Mouse (Mus musculus) intestine, embryonic 15.5 days (tissue): ENCODE data around the gene Smap2. TPM values are rescaled to one million over a fixed set of nuclear protein-coding genes. Genes with fewer than 3 reads are reported as not detected.
A peak's percentile ranks its signal among the peaks of the same experiment; 100 is the strongest.

Experiments used
- ATAC-seq: fragments of 200-750 bp; cut with Nextera tagmentation; 2 replicates; pipeline ENCODE4 v1.8.0; 2017; ENCODE audit warnings: moderate TSS enrichment, moderate library complexity
- H3K27ac ChIP-seq: fragments of 300-500 bp; sonication (generic); 2 replicates; pipeline ENCODE4 v1.5.1; 2015; ENCODE audit warnings: mild to moderate bottlenecking, inconsistent platforms
- H3K27me3 ChIP-seq: fragments of 300-500 bp; sonication (generic); replicated peaks from 2 replicates; pipeline ENCODE4 v1.6.1; 2015; ENCODE audit warnings: inconsistent platforms
- H3K36me3 ChIP-seq: fragments of 300-500 bp; sonication (generic); 2 replicates; pipeline ENCODE4 v1.6.1; 2015; ENCODE audit warnings: inconsistent platforms
- H3K4me1 ChIP-seq: fragments of 300-500 bp; sonication (generic); replicated peaks from 2 replicates; pipeline ENCODE4 v1.6.1; 2015; ENCODE audit warnings: inconsistent platforms
- H3K4me2 ChIP-seq: fragments of 300-500 bp; sonication (generic); replicated peaks from 2 replicates; pipeline ENCODE4 v1.6.1; 2015; ENCODE audit warnings: mild to moderate bottlenecking, inconsistent platforms
- H3K4me3 ChIP-seq: fragments of 300-500 bp; sonication (generic); replicated peaks from 2 replicates; pipeline ENCODE4 v1.5.1; 2015; ENCODE audit warnings: inconsistent platforms
- H3K9ac ChIP-seq: fragments of 300-500 bp; sonication (generic); 2 replicates; pipeline ENCODE4 v1.6.1; 2015; ENCODE audit warnings: inconsistent platforms
- H3K9me3 ChIP-seq: fragments of 300-500 bp; sonication (generic); 2 replicates; pipeline ENCODE4 v1.6.1; 2016; ENCODE audit warnings: inconsistent platforms
- WGBS: fragments of 180-500 bp; shearing (Covaris S2); methylation state at CpG from one replicate; pipeline ENCODE4 v1.1.7; 2015; 5-methylcytosine and 5-hydroxymethylcytosine counted together
- polyA plus RNA-seq: library from polyadenylated mRNA; unstranded; fragments of >200 nt; fragmentation: Nextera tagmentation; extraction: Ambion mirVana; gene quantifications from 2 replicates; pipeline ENCODE4 v1.2.1, GENCODE M21; 2015

Gene Smap2
- polyA plus RNA-seq, 1 experiment from 2014 or later = 15.1 TPM

GRCm38 (mm10) chr4:121016021-121016898 is 787 bp downstream of the Smap2 start:
- Histone ChIP-seq H3K9me3 (no peaks in the 10 kb centered on the region), H3K36me3 (no peaks in the 10 kb centered on the region), H3K9ac (peak overlapping the region; percentile 89), H3K27ac (peak overlapping the region; percentile 74), H3K4me1 (peaks cover 6% of the 10 kb centered on the region), H3K4me3 (peak overlapping the region; percentile 92), H3K4me2 (peak overlapping the region; percentile 89), H3K27me3 (no peaks in the 10 kb centered on the region)
- WGBS = 5% methylated on average over 39 of the region's 40 CpGs
- ATAC-seq = no peak; the same call in none of the 2 replicates

DNA sequence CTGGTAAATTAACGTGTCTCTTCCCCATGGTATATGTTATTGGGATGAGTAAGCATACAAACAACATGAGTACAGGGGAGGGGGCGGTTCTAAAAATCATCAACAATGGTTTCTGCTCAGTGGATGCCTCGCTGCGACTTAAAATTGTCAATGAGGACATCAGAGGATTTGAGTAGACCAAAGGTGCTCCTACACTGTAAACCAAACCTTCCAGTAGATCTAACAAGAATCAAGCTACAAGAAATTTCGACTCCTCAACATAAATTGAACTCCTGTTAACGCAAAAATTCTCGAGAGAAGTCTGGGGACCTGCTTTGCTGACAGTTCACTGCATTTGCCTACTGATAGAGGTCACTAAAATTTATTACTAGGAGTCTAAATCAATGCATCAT is 1.8 kb downstream of the Smap2 start:
- peaks cover 6% of the 10 kb centered on the region for H3K4me1 ChIP-seq
- H3K27ac ChIP-seq = no peak overlapping the region
- H3K4me2 ChIP-seq = peak overlapping the region; percentile 89
- H3K4me3 ChIP-seq = no peak overlapping the region
- H3K9me3 ChIP-seq = no peaks in the 10 kb centered on the region
- WGBS = 69% methylated on average over 7 of the region's 7 CpGs
- no peaks in the 10 kb centered on the region for H3K27me3 ChIP-seq
- H3K9ac ChIP-seq = no peak overlapping the region
- no peaks in the 10 kb centered on the region for H3K36me3 ChIP-seq
- ATAC-seq = no peak

- no peak for ATAC-seq
- peak overlapping the region; percentile 89 for H3K4me2 ChIP-seq
- no peaks in the 10 kb centered on the region for H3K36me3 ChIP-seq
- peaks cover 6% of the 10 kb centered on the region for H3K4me1 ChIP-seq
- no peak overlapping the region for H3K4me3 ChIP-seq
- no peaks in the 10 kb centered on the region for H3K27me3 ChIP-seq
- H3K27ac ChIP-seq = no peak overlapping the region
- 58% methylated on average over 10 of the region's 10 CpGs for WGBS
- no peak overlapping the region for H3K9ac ChIP-seq
- no peaks in the 10 kb centered on the region for H3K9me3 ChIP-seq
Measured at GRCm38 (mm10) chr4:121014594-121015267, 2.3 kb downstream of the Smap2 start.

DNA sequence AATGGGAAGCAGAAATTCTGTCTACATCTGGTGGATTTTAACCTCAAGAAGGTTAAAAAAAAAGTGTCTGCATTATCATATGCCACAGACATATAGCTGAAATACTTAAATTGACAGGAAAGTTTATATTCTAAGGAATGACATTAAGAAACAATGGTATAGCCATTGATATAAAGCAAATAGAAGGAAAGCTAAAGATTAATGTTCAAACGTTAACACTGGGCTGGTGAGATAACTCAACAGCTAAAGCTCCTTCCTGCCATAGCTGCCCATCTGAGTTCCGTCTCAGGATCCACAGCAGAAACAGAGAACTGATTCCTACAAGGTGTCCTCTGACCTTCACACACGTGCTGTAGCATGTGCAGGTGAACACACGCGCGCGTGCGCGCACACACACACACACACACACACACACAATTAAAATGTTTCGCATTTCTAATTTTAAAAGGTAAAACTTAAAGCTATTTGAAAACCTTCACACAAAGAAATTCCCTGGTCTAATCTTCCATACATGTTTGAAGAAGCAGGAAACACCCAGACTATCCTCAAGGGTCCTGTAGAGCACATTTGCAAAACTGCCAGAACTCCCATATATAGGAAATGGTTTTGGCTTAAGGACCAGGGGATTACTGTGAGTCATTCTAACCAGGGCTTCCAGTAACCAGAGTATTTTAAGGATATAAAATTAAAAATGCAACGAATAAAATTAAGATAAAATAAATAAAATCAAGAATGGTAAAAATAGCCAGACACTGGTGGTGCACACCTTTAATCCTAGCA is 6.1 kb downstream of the Smap2 start:
- 77% methylated on average over 11 of the region's 11 CpGs for WGBS
- H3K36me3 ChIP-seq = no peaks in the 10 kb centered on the region
- no peak overlapping the region for H3K27ac ChIP-seq
- no peaks in the 10 kb centered on the region for H3K9me3 ChIP-seq
- no peak for ATAC-seq
- no peak overlapping the region for H3K9ac ChIP-seq
- H3K4me3 ChIP-seq = no peak overlapping the region
- peaks cover 2% of the 10 kb centered on the region for H3K4me1 ChIP-seq
- no peak overlapping the region for H3K4me2 ChIP-seq
- H3K27me3 ChIP-seq = no peaks in the 10 kb centered on the region

DNA sequence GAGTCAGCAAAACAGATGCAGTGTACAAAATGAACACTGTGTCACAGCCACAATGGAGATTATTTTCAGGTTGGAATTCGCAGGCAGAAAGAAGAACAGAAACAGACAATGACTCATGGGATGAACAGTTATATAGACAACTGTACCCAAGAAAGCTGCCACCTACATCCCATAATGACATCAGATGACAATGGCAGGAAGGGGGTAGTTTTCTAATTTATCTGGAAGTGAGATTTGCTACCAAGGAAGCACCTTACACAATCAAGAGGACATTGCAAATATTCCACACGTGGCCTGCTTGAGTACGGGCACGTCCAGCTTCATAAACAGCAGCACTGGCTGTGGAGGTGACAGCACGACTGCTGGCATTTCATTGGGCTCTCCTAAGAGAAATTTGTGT is 7.9 kb downstream of the Smap2 start:
- 79% methylated on average over 5 of the region's 5 CpGs for WGBS
- Histone ChIP-seq H3K9ac (no peak overlapping the region), H3K4me3 (no peak overlapping the region), H3K27me3 (no peaks in the 10 kb centered on the region), H3K27ac (no peak overlapping the region), H3K4me2 (no peak overlapping the region), H3K36me3 (no peaks in the 10 kb centered on the region), H3K4me1 (no peaks in the 10 kb centered on the region), H3K9me3 (no peaks in the 10 kb centered on the region)
- no peak for ATAC-seq

DNA sequence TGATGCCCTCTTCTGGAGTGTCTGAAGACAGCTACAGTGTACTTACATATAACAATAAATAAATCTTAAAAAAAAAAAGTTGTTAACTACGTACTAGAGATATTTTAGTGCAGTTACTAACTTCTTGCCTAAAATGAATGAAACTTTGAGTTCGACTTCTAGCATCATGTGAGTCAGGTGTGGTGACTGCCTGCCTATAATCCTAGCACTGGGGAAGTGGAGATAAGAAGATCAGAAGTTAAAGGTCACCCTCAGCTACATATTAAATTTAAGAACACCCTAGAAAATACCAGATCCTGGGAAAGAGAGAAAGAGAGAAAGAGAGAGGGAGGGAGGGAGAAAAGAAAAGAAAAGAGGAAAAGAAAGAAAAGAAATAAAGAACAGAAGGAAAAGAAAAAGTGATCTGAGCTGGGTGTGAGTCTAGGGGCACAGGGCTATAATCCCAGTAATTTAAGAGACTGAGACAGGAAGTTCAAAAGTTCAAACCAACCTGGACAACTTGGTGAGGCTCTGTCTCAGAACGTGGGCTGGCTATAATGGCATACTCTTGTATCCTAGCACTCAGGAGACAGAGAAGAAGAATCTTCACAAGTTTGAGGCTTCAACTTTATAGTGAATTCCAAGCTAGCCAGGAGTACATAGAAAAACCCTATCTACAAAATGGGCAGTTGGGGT is 8.8 kb downstream of the Smap2 start:
- Histone ChIP-seq H3K4me3 (no peak overlapping the region), H3K27ac (no peak overlapping the region), H3K4me1 (peaks cover 5% of the 10 kb centered on the region), H3K9ac (no peak overlapping the region), H3K27me3 (no peaks in the 10 kb centered on the region), H3K9me3 (no peaks in the 10 kb centered on the region), H3K4me2 (no peak overlapping the region), H3K36me3 (no peaks in the 10 kb centered on the region)
- 43% methylated on average over 3 of the region's 3 CpGs for whole genome bisulfite sequencing
- peak; percentile 74 for ATAC-seq

GRCm38 (mm10) chr4:121007006-121007405 is 10.0 kb downstream of the Smap2 start:
- H3K4me2 ChIP-seq = no peak overlapping the region
- ATAC-seq = no peak
- no peaks in the 10 kb centered on the region for H3K9me3 ChIP-seq
- H3K27me3 ChIP-seq = no peaks in the 10 kb centered on the region
- no peak overlapping the region for H3K9ac ChIP-seq
- H3K27ac ChIP-seq = no peak overlapping the region
- H3K4me1 ChIP-seq = peaks cover 13% of the 10 kb centered on the region
- H3K36me3 ChIP-seq = no peaks in the 10 kb centered on the region
- no peak overlapping the region for H3K4me3 ChIP-seq

DNA sequence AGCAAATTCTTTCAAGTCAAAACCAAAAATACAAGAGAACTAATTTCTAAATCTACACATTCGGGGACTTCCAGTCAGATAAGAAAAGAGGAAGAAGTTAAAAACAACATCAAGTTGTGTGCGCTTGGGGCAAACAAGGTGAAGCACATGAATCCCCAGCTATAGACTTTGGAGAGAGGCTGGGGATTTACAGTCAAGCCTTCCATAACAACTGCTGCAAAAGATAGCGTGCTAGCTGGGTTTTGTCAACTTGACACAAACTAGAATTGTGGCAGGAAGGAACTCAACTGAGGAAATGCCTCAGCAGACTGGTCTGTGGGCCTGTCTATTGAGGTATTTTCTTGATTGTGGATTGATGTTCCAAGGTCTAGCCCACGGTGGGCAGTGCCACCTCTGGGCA is 12.4 kb downstream of the Smap2 start:
- Histone ChIP-seq H3K4me1 (peaks cover 13% of the 10 kb centered on the region), H3K27me3 (no peaks in the 10 kb centered on the region), H3K36me3 (no peaks in the 10 kb centered on the region), H3K27ac (no peak overlapping the region), H3K9ac (no peak overlapping the region), H3K4me2 (no peak overlapping the region), H3K4me3 (no peak overlapping the region), H3K9me3 (no peaks in the 10 kb centered on the region)
- ATAC-seq = no peak
- WGBS = 53% methylated on average over 4 of the region's 4 CpGs

GRCm38 (mm10) chr4:121003611-121004091 is 13.4 kb downstream of the Smap2 start:
- H3K4me1 ChIP-seq = peaks cover 13% of the 10 kb centered on the region
- H3K9ac ChIP-seq = no peak overlapping the region
- no peak for ATAC-seq
- no peaks in the 10 kb centered on the region for H3K36me3 ChIP-seq
- no peak overlapping the region for H3K4me3 ChIP-seq
- H3K27me3 ChIP-seq = no peaks in the 10 kb centered on the region
- no peaks in the 10 kb centered on the region for H3K9me3 ChIP-seq
- no peak overlapping the region for H3K27ac ChIP-seq
- 18% methylated on average over 3 of the region's 3 CpGs for WGBS
- H3K4me2 ChIP-seq = no peak overlapping the region

GRCm38 (mm10) chr4:121002400-121003171 is 14.5 kb downstream of the Smap2 start:
- no peak for ATAC-seq

GRCm38 (mm10) chr4:121001659-121002058 is 15.4 kb downstream of the Smap2 start:
- Histone ChIP-seq H3K4me3 (no peak overlapping the region), H3K27me3 (no peaks in the 10 kb centered on the region), H3K9ac (no peak overlapping the region), H3K4me1 (peaks cover 13% of the 10 kb centered on the region), H3K9me3 (no peaks in the 10 kb centered on the region), H3K36me3 (no peaks in the 10 kb centered on the region), H3K4me2 (no peak overlapping the region), H3K27ac (no peak overlapping the region)
- WGBS = 56% methylated on average over 1 of the region's 1 CpGs
- ATAC-seq = no peak

More at GRCm38 (mm10) chr4:121002400-121003171, 14.5 kb downstream of the Smap2 start:
- Histone ChIP-seq H3K27ac (no peak overlapping the region), H3K36me3 (no peaks in the 10 kb centered on the region), H3K9me3 (no peaks in the 10 kb centered on the region), H3K4me3 (no peak overlapping the region), H3K4me2 (no peak overlapping the region), H3K9ac (no peak overlapping the region), H3K27me3 (no peaks in the 10 kb centered on the region), H3K4me1 (peaks cover 13% of the 10 kb centered on the region)
- 44% methylated on average over 8 of the region's 8 CpGs for WGBS
